8 mouse cellular contexts compared by ENCODE assay signal in the genomic region with DNA sequence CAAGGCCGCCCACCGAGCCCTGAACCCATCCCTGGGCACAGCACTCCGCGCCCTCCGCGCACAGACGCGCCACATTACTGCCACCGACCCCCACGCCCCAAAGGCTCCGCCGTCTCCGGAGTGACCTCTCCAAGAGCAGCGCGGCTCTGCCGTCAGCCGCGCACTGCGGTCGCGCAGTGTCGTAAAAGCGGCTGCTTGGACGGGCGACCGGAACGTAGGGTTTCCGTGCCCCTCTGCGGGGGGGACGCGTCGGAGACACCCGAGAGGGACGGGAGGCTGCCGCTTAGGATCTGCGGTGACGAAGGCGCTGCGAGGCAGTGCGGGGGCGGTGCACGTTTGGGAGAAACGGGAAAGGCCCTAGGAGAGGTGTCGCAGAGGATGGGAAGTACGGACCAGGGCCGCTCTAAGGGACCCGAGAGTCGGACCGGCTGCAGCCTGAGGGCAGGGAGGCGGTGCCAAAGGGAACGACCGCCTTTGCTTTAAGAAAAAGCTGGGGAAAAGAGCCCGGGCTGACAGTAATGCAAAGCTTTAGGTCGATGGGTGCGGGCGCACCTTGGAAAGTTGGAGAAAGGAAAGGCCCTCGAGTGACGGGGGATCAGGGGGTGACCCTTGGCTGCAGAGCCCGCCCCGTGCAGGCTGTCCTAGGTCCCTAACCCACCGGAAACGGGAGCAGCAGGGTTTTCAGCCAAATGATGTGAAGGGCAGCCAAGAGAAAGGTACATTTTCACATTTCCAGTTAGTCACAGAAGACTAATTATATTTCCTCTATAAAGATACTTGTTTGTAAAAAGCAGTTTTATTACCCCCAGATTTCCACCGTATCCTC. TPM values are rescaled to one million over a fixed set of nuclear protein-coding genes. Genes with fewer than 3 reads are reported as not detected.
DNase-seq lines count a peak whose midpoint lies in the region; ATAC-seq lines count a peak whose summit lies in the region.

A gene (minus strand): TSS at position 389 of the 826 bp plus-strand sequence.

- H3K4me2 ChIP-seq in hindbrain, embryonic 16.5 days (ENCODE audit: low read length): peak within 1 kb of the TSS; percentile 86

- WGBS in hindbrain, embryonic 16.5 days: under 1% methylated on average over 61 of the region's 63 CpGs
- under 1% methylated on average over 57 of the region's 63 CpGs for WGBS in macrophage (ENCODE audit: missing documents)

- H3K79me2 ChIP-seq in macrophage (ENCODE audit: inconsistent target): peaks cover 8% of the 10 kb centered on the region; the same call in 1 of the 2 replicates

- H3K9ac ChIP-seq in hindbrain, embryonic 16.5 days (ENCODE audit: low read depth, low read length): peak within 1 kb of the TSS; percentile 91

- peak; percentile 94 for ATAC-seq in hindbrain, embryonic 16.5 days

- H3K36me3 ChIP-seq in hindbrain, embryonic 16.5 days (ENCODE audit: control insufficient read depth, insufficient read depth, low read length): 0 out of 2 replicates have a peak, but pooled peaks cover 14% of the 10 kb centered on the region
- H3K36me3 ChIP-seq in macrophage (ENCODE audit: inconsistent target): no peaks in the 10 kb centered on the region

- peak; percentile 70 for DNase-seq in T-cell, adult 2 months (ENCODE audit: low spot score)
- peak; percentile 89 to 94 for DNase-seq in cerebellum, postnatal 36 days
- peak; percentile 91 for DNase-seq in gastrocnemius, adult 18-20 months (ENCODE audit: low spot score)
- DNase-seq in left cerebral cortex, adult 18-20 months (ENCODE audit: low spot score in 2 of 2): peak; percentile 84 to 91
- peak; percentile 93 for DNase-seq in right cerebral cortex, adult 18-20 months
- DNase-seq in urinary bladder, postnatal 10 days (ENCODE audit: low spot score): peak; percentile 38

- H3K27me3 ChIP-seq in hindbrain, embryonic 16.5 days (replicated peaks; ENCODE audit: control insufficient read depth, insufficient read depth, low read length): no peaks in the 10 kb centered on the region

- H3K9me3 ChIP-seq in hindbrain, embryonic 16.5 days (ENCODE audit: control insufficient read depth, low read length): no peaks in the 10 kb centered on the region

- H3K27ac ChIP-seq in hindbrain, embryonic 16.5 days (ENCODE audit: low read depth, low read length): peak within 1 kb of the TSS; percentile 92
- peak within 1 kb of the TSS; percentile 46 for H3K27ac ChIP-seq in macrophage

- H3K4me3 ChIP-seq in hindbrain, embryonic 16.5 days (ENCODE audit: low read length): peak within 1 kb of the TSS; percentile 97
- peak within 1 kb of the TSS; percentile 84 for H3K4me3 ChIP-seq in macrophage (ENCODE audit: inconsistent target)

- peaks cover 16% of the 10 kb centered on the region for H3K4me1 ChIP-seq in hindbrain, embryonic 16.5 days (ENCODE audit: control insufficient read depth, insufficient read depth, low read depth, low read length)

RNA-seq across cellular contexts. Expression of the gene that starts here (rescaled TPM):
- 100 to 1,000 TPM; 175 to 192 TPM for total RNA-seq in gastrocnemius, adult 18-20 months (2021)
- 58.8 and 60.1 TPM in 2 replicates for polyA plus RNA-seq in hindbrain, embryonic 16.5 days (2015; fragmentation: Nextera tagmentation; extraction: Ambion mirVana)
- 100 to 1,000 TPM; 107 to 121 TPM for total RNA-seq in left cerebral cortex, adult 18-20 months (2021)
- 10 to 100 TPM in 23 of 26 experiments, 1 to 10 TPM in 3; 3.6 to 46.3 (median 22.9) TPM for total RNA-seq in macrophage (2018; cell fraction: chromatin; rRNA removed)
- 10 to 100 TPM; 18.7 to 29.9 (median 26.3) TPM for total RNA-seq in macrophage (2018; cell fraction: cytosol; rRNA removed)
- total RNA-seq in macrophage (2018; cell fraction: nucleus; rRNA removed): 10 to 100 TPM in 21 of 26 experiments, 1 to 10 TPM in 5; 5.2 to 35.4 (median 16.6) TPM
- polyA plus RNA-seq in macrophage (2018): 17.0 to 33.3 TPM (median 24.8 TPM) in 3 replicates

Comparison
In these comparisons a context has a peak if more than half of its experiments do, and no peak if none do; other contexts are left out.
1. Peak in every context shown above with its lines: DNase-seq, ATAC-seq, H3K4me3 ChIP-seq and H3K27ac ChIP-seq.
2. DNase-seq: peak in every context shown above with its lines; median percentile 93 in right cerebral cortex, adult 18-20 months; 92 in cerebellum, postnatal 36 days; 91 in gastrocnemius, adult 18-20 months; 88 in left cerebral cortex, adult 18-20 months; 70 in T-cell, adult 2 months; 38 in urinary bladder, postnatal 10 days.